Mouse (Mus musculus): ENCODE results near the gene Cmip.

Cmip gene

GRCm38 (mm10) chr8:117257029-117257820 is at the start of gene Cmip:
TSS of gene Cmip (plus strand) at chr8:117257064.
- DNase-seq, result peak; percentile 59 to 69

DNA sequence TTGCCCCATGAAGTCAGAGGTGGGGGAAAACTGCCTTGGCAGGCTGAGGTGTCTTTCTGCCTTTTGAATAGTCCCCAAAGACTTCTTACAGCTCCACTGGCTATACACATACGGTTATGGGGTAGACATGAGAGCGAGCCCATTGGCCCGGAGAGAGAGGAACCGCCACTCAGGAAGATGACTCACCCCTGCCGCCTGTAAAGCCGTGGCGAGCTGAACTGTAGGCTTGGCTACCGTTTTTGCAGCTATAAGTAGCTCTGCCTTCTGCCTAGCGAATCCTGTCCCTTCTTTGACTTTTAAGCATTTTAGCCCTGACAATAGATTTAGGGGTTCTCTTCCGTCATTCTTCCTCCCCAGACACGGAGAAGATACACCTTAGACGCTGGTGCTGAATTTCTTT is 47.7 kb upstream of the Cmip start:
- no peak for DNase-seq

DNA sequence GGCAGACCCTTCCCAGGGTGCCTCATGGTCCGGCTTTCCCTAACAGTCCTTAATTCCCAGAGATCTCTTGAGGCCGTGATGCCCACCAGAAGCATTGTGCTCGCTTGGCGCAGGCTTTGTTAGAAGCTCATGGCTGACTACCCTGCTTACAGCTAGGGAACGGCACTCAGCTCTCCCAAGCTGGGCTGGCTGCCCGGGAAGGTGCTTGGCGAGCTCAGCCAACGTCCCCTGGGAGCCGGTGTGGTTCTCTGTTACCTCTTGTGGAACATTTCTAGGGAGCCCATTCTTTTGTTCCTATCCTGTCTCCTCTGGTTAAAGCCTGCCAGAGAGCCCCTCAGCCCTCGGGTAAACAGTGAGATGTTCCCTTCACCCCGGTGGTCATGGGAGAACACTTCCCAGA is 44.8 kb upstream of the Cmip start:
- DNase-seq, result no peak

GRCm38 (mm10) chr8:117217724-117218123 is 39.1 kb upstream of the Cmip start:
- no peak for DNase-seq

- peak in 1 of 2 experiments; percentile 22 for DNase-seq
Observed at GRCm38 (mm10) chr8:117222396-117222795, 34.5 kb upstream of the Cmip start.

DNA sequence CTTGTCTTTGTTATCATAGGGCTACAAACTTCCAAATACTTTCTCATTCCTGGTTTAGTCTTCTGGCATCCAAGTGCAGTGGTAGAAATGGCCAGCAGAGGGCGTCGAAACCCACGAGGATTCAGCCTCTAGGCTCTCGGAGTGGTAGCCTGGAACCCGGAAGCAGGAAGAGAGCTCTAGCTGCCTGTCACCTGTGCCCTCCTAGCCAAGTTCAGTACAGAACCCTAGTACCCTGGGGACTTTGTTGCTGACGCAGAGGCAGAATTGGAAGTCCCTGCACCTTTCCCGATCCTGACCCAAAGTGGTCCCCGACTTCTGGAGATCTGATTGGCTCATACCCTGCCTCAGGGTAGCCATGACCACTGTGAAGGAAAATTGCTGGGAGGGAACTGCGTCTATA is 32.2 kb upstream of the Cmip start:
- peak; percentile 94 to 95 for DNase-seq

DNA sequence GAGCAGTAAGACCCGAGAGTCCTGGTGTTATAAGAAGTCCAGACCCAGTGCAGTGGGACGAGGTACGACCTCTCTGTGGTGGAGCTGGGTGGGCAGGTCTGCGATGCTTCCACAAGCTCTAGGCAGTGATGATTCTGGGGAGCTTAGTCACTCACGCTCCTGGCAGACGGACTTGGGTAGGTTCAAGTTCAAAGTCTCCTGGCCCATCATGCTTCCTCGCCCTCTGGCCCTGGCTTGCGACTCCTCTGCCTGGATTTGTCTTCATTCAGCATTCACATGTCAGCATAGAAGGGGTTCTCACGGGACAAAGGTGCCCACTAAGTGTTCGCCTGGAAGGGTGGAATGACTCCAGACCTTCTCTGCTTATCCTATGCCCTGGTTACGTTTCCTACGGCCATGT is 30.6 kb upstream of the Cmip start:
- DNase-seq, result peak in 1 of 2 experiments; percentile 13

DNA sequence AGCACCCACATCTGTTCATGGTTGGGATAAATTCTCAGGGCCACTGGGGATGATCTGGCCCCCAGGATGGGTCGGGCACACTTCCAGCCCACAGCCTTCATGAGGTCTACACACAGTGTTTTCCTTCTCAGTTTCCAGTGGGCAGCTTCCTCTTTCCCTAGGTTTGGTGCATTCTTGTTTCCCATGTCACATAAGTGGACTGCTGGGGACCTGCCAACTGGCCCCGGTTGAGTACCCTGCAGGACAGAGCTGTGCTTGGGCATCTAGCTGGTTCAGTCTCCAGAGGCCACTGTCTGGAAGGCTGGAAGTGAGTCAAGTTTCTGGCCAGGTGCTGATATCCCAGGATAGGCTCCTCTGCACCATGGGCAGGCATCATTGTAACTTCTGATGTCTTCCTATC is 29.5 kb upstream of the Cmip start:
- peak; percentile 17 to 35 for DNase-seq

GRCm38 (mm10) chr8:117233199-117233598 is 23.7 kb upstream of the Cmip start:
- DNase-seq, result no peak

GRCm38 (mm10) chr8:117236531-117236930 is 20.3 kb upstream of the Cmip start:
- no peak for DNase-seq

- DNase-seq, result no peak
Observed at GRCm38 (mm10) chr8:117240326-117240725, 16.5 kb upstream of the Cmip start.

GRCm38 (mm10) chr8:117240841-117241494 is 15.9 kb upstream of the Cmip start:
- DNase-seq, result no peak

GRCm38 (mm10) chr8:117241848-117242247 is 15.0 kb upstream of the Cmip start:
- DNase-seq, result no peak

GRCm38 (mm10) chr8:117242286-117242685 is 14.6 kb upstream of the Cmip start:
- no peak for DNase-seq

DNA sequence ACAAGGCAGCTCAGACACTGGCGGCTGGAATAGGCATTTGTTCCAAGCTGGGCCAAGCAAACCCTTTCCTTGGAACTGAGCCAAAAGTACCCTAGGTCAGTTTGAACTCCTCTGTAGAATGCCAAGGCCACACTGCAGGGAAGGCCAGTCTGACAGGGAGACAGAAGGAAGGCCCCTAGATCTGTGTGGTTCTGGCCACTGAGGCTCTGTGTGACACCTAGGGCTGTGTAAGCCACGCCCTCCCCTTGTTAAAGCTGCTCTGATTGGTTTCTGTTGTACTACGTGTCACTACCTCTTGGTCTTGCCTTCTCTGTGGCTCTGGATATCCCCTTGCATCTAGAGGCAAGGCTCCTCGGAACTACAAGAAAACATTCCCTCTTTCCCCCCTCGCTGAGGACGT is 12.3 kb upstream of the Cmip start:
- DNase-seq, result no peak

GRCm38 (mm10) chr8:117248341-117248740 is 8.5 kb upstream of the Cmip start:
- DNase-seq, result no peak

- no peak for DNase-seq
Observed at GRCm38 (mm10) chr8:117251086-117251681, 5.7 kb upstream of the Cmip start.

- no peak for DNase-seq
Observed at GRCm38 (mm10) chr8:117252650-117253049, 4.2 kb upstream of the Cmip start.

GRCm38 (mm10) chr8:117253390-117254269 is 3.2 kb upstream of the Cmip start:
- DNase-seq, result no peak

GRCm38 (mm10) chr8:117254496-117254895 is 2.4 kb upstream of the Cmip start:
- DNase-seq, result no peak

GRCm38 (mm10) chr8:117256292-117256938 is 449 bp upstream of the Cmip start:
- peak; percentile 97 for DNase-seq

GRCm38 (mm10) chr8:117257821-117258575 is 1.1 kb downstream of the Cmip start:
- DNase-seq, result peak; percentile 48 to 67
